Mouse (Mus musculus): ENCODE data around the gene Asic3. TPM values are rescaled to one million over a fixed set of nuclear protein-coding genes. Genes with fewer than 3 reads are reported as not detected.

Asic3 gene
- total RNA-seq, 2 experiments from 2014 or later: 0.73 TPM; not detected in 1

GRCm38 (mm10) chr5:24443204-24443603, 30.0 kb downstream of the Asic3 start:
- intact Hi-C loops (cut with DNase I): no loop called here

GRCm38 (mm10) chr5:24443927-24444326, 30.7 kb downstream of the Asic3 start:
- intact Hi-C loops (cut with DNase I): no loop called here
- DNase-seq (ENCODE audit: low spot score in 2 of 2): no peak

More at GRCm38 (mm10) chr5:24443204-24443603, 30.0 kb downstream of the Asic3 start:
- DNase-seq (ENCODE audit: low spot score in 2 of 2): no peak

GRCm38 (mm10) chr5:24444746-24445427, 31.7 kb downstream of the Asic3 start, which contains the start of gene Fastk:
Fastk (minus strand) TSS chr5:24445287.
- DNase-seq (ENCODE audit: low spot score in 2 of 2): peak; percentile 95
- intact Hi-C loops (cut with DNase I): loop anchor here (1.0 kb wide), 1 partner anchor 22 kb away; the partner anchor contains the start of genes Cdk5 and Slc4a2

- no peak for DNase-seq (ENCODE audit: low spot score in 2 of 2)
- intact Hi-C loops (cut with DNase I): loop anchor here (1.0 kb wide), 1 partner anchor 22 kb away; the partner anchor contains the start of genes Cdk5 and Slc4a2
Observed at GRCm38 (mm10) chr5:24445428-24446080, 32.4 kb downstream of the Asic3 start.

GRCm38 (mm10) chr5:24446630-24447029, 33.4 kb downstream of the Asic3 start:
- DNase-seq (ENCODE audit: low spot score in 2 of 2): no peak
- intact Hi-C loops (cut with DNase I): no loop called here

GRCm38 (mm10) chr5:24447624-24448298, 34.6 kb downstream of the Asic3 start, which contains the start of gene Tmub1:
Tmub1 (minus strand) TSS chr5:24447854.
- DNase-seq (ENCODE audit: low spot score in 2 of 2): peak; percentile 85 to 91
- intact Hi-C loops (cut with DNase I): no loop called here

GRCm38 (mm10) chr5:24451264-24452029, 38.3 kb downstream of the Asic3 start:
- peak; percentile 89 for DNase-seq (ENCODE audit: low spot score in 2 of 2)
- intact Hi-C loops (cut with DNase I): no loop called here

GRCm38 (mm10) chr5:24452030-24452690, 39.0 kb downstream of the Asic3 start, which contains the start of gene Agap3:
Agap3 (plus strand) TSS chr5:24452177.
- peak in 1 of 2 experiments; percentile 35 for DNase-seq (ENCODE audit: low spot score in 2 of 2)
- intact Hi-C loops (cut with DNase I): no loop called here

GRCm38 (mm10) chr5:24452691-24453233, 39.6 kb downstream of the Asic3 start:
- intact Hi-C loops (cut with DNase I): no loop called here
- DNase-seq (ENCODE audit: low spot score in 2 of 2): peak in 1 of 2 experiments; percentile 42

- no peak for DNase-seq (ENCODE audit: low spot score in 2 of 2)
- intact Hi-C loops (cut with DNase I): no loop called here
Observed at GRCm38 (mm10) chr5:24453283-24453984, 40.2 kb downstream of the Asic3 start.

- intact Hi-C loops (cut with DNase I): no loop called here
- no peak for DNase-seq (ENCODE audit: low spot score in 2 of 2)
Observed at GRCm38 (mm10) chr5:24453985-24454303, 40.8 kb downstream of the Asic3 start.

GRCm38 (mm10) chr5:24455076-24455475, 41.9 kb downstream of the Asic3 start:
- no peak for DNase-seq (ENCODE audit: low spot score in 2 of 2)
- intact Hi-C loops (cut with DNase I): no loop called here

GRCm38 (mm10) chr5:24455613-24456012, 42.4 kb downstream of the Asic3 start:
- intact Hi-C loops (cut with DNase I): no loop called here
- DNase-seq (ENCODE audit: low spot score in 2 of 2): no peak

GRCm38 (mm10) chr5:24466762-24467161, 53.6 kb downstream of the Asic3 start:
- intact Hi-C loops (cut with DNase I): no loop called here
- DNase-seq (ENCODE audit: low spot score in 2 of 2): no peak
